Mouse (Mus musculus) forebrain, postnatal 0 days (tissue): ENCODE results near the gene Tex264. TPM values are rescaled to one million over a fixed set of nuclear protein-coding genes. Genes with fewer than 3 reads are reported as not detected.

ENCODE experiments used
- ATAC-seq: fragments of 200-750 bp; cut with Nextera tagmentation; 2 replicates; pipeline ENCODE4 v1.8.0; 2017; ENCODE audit warnings: mild to moderate bottlenecking, moderate library complexity
- DNase-seq: peaks from one replicate; pipeline ENCODE4 v3.0.0-alpha.2; 2015
- H3K27ac ChIP-seq: fragments of 300-500 bp; sonication (generic); 2 replicates; pipeline ENCODE4 v1.5.1; 2014; ENCODE audit warnings: low read depth, mild to moderate bottlenecking, antibody characterized with exemption, low read length, moderate library complexity, mixed read lengths
- H3K27me3 ChIP-seq: fragments of 300-500 bp; sonication (generic); 2 replicates; pipeline ENCODE4 v1.6.1; 2014; ENCODE audit warnings: mild to moderate bottlenecking, low read length, mixed read lengths; ENCODE audit not compliant: insufficient read depth
- H3K36me3 ChIP-seq: fragments of 300-500 bp; sonication (generic); 2 replicates; pipeline ENCODE4 v1.6.1; 2014; ENCODE audit warnings: mild to moderate bottlenecking, moderate library complexity; ENCODE audit not compliant: insufficient read depth
- H3K4me1 ChIP-seq: fragments of 300-500 bp; sonication (generic); 2 replicates; pipeline ENCODE4 v1.6.1; 2014; ENCODE audit warnings: antibody characterized with exemption; ENCODE audit not compliant: insufficient read depth
- H3K4me2 ChIP-seq: fragments of 300-500 bp; sonication (generic); 2 replicates; pipeline ENCODE4 v1.6.1; 2014; ENCODE audit warnings: low read depth, mild to moderate bottlenecking, moderate library complexity
- H3K4me3 ChIP-seq: fragments of 300-500 bp; sonication (generic); 2 replicates; pipeline ENCODE4 v1.5.1; 2014; ENCODE audit warnings: low read depth, low read length, mixed read lengths
- H3K9ac ChIP-seq: fragments of 300-500 bp; sonication (generic); 2 replicates; pipeline ENCODE4 v1.6.1; 2014; ENCODE audit warnings: mild to moderate bottlenecking
- H3K9me3 ChIP-seq: fragments of 300-500 bp; sonication (generic); 2 replicates; pipeline ENCODE4 v1.6.1; 2016; ENCODE audit warnings: low read length
- CTCF ChIP-seq: sonication (generic); IDR thresholded peaks from 2 replicates; pipeline ENCODE4 v1.5.1; 2016; ENCODE audit warnings: antibody characterized with exemption, control low read depth, low read depth
- WGBS: fragments of 180-500 bp; shearing (Covaris S2); extraction: QIAGEN DNeasy Blood & Tissue Kit; methylation state at CpG from one replicate; pipeline ENCODE4 v1.1.7; 2014; 5-methylcytosine and 5-hydroxymethylcytosine counted together
- polyA plus RNA-seq: library from polyadenylated mRNA; unstranded; fragments of >200 nt; fragmentation: Nextera tagmentation; extraction: Ambion mirVana; gene quantifications from 2 replicates; pipeline ENCODE4 v1.2.1, GENCODE M21; 2015
- total RNA-seq: library from RNA; depleted of rRNA; stranded (reverse); fragments of >200 nt; gene quantifications from 2 replicates; pipeline ENCODE4 v1.2.3, GENCODE M21; 2014; rRNA removed

Gene Tex264
- 61.2 and 68.6 TPM in 2 replicates for total RNA-seq
- 98.3 and 105 TPM in 2 replicates for polyA plus RNA-seq

DNA sequence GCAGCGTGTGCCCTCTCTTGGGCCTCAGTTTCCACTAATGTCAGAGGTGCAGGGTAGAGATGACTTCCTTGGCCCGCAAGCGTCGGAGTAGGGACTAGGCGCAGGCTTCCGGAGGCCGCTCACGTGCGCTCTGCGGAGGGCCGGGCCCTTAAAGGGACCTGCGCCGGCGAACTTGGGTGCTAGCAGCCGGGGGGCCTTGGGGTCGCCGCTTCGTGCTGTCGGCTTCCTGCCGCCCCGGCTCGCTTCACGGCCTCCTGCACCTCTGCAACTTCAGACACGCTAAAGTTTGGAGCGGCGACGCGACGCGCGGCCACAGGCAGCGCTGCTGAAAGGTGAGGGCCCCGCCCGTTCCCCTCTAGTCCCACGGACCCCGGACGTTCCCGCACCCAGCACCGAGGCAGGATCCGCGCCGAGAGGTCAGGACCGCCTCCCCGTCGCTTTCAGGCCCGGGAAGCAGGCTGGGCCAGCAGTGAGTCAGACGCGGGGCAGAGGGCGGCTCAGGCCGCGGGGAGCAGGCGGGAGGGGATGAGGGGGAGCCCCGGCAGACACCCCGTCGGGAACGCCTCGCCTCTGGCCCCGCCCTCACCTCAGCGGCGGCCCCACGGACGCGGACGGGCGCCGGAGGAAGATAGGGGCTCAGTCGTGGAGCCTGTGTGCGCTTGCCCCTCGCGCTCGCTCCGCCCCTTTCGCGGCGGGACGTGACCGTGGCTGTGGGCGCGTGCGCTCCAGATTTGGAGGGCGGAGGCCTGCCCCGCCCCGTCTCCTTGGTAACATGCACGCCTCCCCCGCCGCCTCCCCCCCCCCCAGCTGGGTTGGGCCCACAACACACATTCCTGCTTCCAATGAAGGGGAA lies at the start of gene Tex264:
Gene Tex264 (minus strand): TSS at position 679 of the 853 bp plus-strand sequence.
- Histone ChIP-seq H3K27me3 (no peaks in the 10 kb centered on the region), H3K4me2 (peak within 1 kb of the TSS; percentile 95)

DNA sequence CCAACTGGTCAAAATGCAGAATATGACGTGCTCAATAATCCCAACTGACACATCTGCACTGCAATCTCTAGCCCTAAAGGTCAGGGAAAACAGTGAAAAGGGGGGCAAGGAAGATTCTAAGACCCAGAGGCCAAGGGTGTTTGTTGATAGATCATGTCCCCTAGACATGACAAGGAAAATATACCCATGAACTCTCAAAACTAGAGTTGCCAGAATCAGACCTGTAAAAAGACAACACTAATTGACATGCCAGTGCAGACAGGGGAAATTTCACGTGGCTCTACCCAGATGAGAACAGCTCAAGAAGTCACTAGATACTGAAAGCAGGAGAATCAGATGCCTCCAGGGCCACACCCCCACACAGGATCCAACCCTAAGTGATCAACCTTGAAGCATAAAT lies 48.0 kb upstream of the Tex264 start:
- no peaks in the 10 kb centered on the region for H3K4me1 ChIP-seq
- no peaks in the 10 kb centered on the region for H3K9me3 ChIP-seq
- no peak overlapping the region for H3K4me3 ChIP-seq
- no peak for TF ChIP-seq CTCF
- H3K9ac ChIP-seq: no peak overlapping the region
- no peak overlapping the region for H3K27ac ChIP-seq
- WGBS: 83% methylated on average over 2 of the region's 2 CpGs
- ATAC-seq (no peak), DNase-seq (no peak)
- 0 out of 2 replicates have a peak, but pooled peaks cover 5% of the 10 kb centered on the region for H3K36me3 ChIP-seq
- H3K27me3 ChIP-seq: no peaks in the 10 kb centered on the region
- no peak overlapping the region for H3K4me2 ChIP-seq

More for the DNA sequence above, at the start of gene Tex264:
- Histone ChIP-seq H3K4me1 (no peaks in the 10 kb centered on the region), H3K36me3 (peaks cover 16% of the 10 kb centered on the region), H3K27ac (peak within 1 kb of the TSS; percentile 64), H3K4me3 (peak within 1 kb of the TSS; percentile 82), H3K9me3 (no peaks in the 10 kb centered on the region), H3K9ac (peak within 1 kb of the TSS; percentile 63)
- peak; percentile 93 for ATAC-seq
- TF ChIP-seq CTCF: 0 out of 2 replicates have a peak, but pooled peaks have one; percentile 1
- DNase-seq: peak; percentile 89
- under 1% methylated on average over 80 of the region's 86 CpGs for WGBS

DNA sequence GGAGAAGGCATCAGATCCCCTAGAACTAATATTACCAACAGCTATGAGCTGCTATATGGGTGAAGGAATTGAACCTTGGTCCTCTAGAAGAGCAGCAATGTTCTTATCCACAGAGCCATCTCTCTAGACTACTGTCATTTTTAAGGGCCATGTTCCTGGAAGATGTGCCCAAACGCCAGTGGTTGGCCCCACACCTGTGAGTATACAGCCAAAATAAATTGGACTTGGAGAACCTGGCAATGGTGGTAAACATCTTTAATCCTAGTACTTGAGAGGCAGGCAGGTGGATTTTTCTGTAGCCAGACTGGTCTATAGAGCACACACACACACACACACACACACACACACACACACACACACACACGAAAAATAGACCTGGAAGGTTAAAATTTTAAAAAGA lies 43.7 kb upstream of the Tex264 start:
- H3K4me3 ChIP-seq: no peak overlapping the region
- H3K9ac ChIP-seq: no peak overlapping the region
- no peak overlapping the region for H3K27ac ChIP-seq
- no peak for TF ChIP-seq CTCF
- H3K36me3 ChIP-seq: no peaks in the 10 kb centered on the region
- ATAC-seq: no peak
- DNase-seq: no peak
- no peak overlapping the region for H3K4me2 ChIP-seq
- no peaks in the 10 kb centered on the region for H3K9me3 ChIP-seq
- no peaks in the 10 kb centered on the region for H3K4me1 ChIP-seq
- 95% methylated on average over 2 of the region's 2 CpGs for WGBS
- H3K27me3 ChIP-seq: no peaks in the 10 kb centered on the region

DNA sequence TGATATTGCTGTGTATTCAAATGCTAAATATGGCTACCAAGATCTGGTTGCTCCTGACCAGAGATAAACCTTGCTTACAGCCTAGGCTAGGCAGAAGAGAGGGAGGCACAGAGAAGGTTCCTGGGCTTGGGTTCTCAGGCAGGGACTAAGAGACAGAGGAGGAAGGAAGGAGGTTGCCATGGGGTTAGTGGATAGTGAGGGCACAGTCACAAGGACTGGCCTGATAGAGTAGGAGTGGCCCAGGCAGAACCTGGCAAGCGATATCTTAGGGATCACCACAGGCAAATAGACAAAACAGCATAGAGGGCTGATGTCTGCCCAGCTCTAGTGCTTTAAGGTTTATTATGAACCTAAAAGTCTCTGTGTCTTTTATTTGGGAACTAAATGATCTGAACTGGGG lies 41.2 kb upstream of the Tex264 start:
- WGBS: 92% methylated on average over 1 of the region's 1 CpGs

DNA sequence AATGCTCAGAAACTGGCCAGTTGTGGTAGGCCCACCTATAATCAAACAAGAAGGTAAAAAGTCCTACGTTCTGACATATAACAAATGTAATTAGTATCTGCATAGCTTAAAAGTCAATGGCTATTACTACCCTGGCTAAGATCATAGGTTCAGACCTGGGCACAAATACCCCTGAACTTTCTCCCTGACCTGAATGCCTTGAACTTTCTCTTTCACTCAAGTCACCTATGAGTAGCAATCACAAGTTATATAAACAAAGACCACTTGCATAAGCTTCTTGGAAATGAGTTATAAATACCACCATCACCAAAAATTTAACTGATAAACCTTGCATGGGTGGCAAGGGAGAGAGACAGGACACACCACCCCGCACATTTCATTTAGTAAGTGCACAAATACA lies 39.7 kb upstream of the Tex264 start:
- TF ChIP-seq CTCF: no peak
- Histone ChIP-seq H3K4me3 (no peak overlapping the region), H3K27ac (no peak overlapping the region), H3K36me3 (0 out of 2 replicates have a peak, but pooled peaks cover 3% of the 10 kb centered on the region), H3K9me3 (no peaks in the 10 kb centered on the region), H3K4me1 (no peaks in the 10 kb centered on the region), H3K27me3 (no peaks in the 10 kb centered on the region), H3K9ac (no peak overlapping the region), H3K4me2 (no peak overlapping the region)
- no peak for ATAC-seq
- WGBS: 99% methylated on average over 2 of the region's 2 CpGs
- DNase-seq: no peak

More for the DNA sequence above, 41.2 kb upstream of the Tex264 start:
- Histone ChIP-seq H3K9ac (no peak overlapping the region), H3K4me1 (no peaks in the 10 kb centered on the region), H3K36me3 (0 out of 2 replicates have a peak, but pooled peaks cover 3% of the 10 kb centered on the region), H3K27ac (no peak overlapping the region), H3K27me3 (no peaks in the 10 kb centered on the region), H3K9me3 (no peaks in the 10 kb centered on the region), H3K4me2 (no peak overlapping the region), H3K4me3 (no peak overlapping the region)
- no peak for TF ChIP-seq CTCF
- no peak for DNase-seq
- ATAC-seq: no peak

DNA sequence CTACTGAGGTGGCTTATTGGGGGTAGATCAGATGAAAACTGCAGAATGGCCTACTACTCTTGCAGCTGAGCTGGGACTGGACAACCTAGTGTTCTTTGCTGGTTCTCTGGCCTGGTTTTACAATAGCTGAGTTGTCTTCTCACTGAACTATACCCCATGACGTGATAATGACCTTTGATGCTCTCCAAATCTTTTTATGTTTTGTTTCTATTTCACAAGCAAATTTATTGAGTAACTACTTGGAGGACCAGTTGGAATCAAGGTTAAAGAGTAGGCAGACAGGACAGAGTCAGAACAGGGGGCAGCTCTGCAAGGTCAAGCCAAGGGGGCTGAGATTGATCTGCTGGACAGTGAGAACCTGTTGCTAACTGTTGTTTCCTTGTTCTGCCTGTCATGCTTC lies 39.1 kb upstream of the Tex264 start:
- H3K4me1 ChIP-seq: no peaks in the 10 kb centered on the region
- H3K9ac ChIP-seq: no peak overlapping the region
- no peak overlapping the region for H3K4me3 ChIP-seq
- no peak overlapping the region for H3K4me2 ChIP-seq
- no peak for DNase-seq
- no peaks in the 10 kb centered on the region for H3K27me3 ChIP-seq
- peaks cover 9% of the 10 kb centered on the region; the same call in 1 of the 2 replicates for H3K36me3 ChIP-seq
- TF ChIP-seq CTCF: no peak
- H3K27ac ChIP-seq: no peak overlapping the region
- no peak for ATAC-seq
- WGBS: 94% methylated on average over 1 of the region's 1 CpGs
- no peaks in the 10 kb centered on the region for H3K9me3 ChIP-seq

DNA sequence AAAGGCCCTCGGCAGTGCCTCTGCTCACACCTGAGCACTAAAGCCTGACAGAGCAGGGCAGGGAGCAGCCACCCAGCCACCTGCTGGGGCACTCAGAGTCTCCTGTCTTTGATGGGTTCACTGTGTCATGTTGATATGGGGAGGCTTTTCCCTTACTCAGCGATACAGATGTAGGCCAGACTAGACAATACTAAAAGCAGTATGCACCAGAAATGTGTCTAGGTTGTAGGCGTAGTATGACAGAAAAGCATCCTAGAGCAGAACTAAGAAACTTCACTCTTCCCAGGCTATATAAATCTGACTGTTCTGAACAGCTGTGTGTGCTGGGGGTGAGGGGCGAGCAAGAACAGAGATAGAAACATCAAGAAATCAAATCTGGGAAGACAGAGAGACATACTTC lies 31.0 kb upstream of the Tex264 start:
- no peak for TF ChIP-seq CTCF

More for the DNA sequence above, 31.0 kb upstream of the Tex264 start:
- Histone ChIP-seq H3K27ac (no peak overlapping the region), H3K9ac (no peak overlapping the region), H3K36me3 (peaks cover 68% of the 10 kb centered on the region), H3K4me2 (no peak overlapping the region), H3K9me3 (no peaks in the 10 kb centered on the region), H3K4me3 (no peak overlapping the region), H3K4me1 (no peaks in the 10 kb centered on the region), H3K27me3 (no peaks in the 10 kb centered on the region)
- no peak for DNase-seq
- WGBS: 98% methylated on average over 4 of the region's 4 CpGs
- ATAC-seq: no peak
